Mouse (Mus musculus) CD4-positive, CD25-positive, alpha-beta regulatory T cell (primary cell): Measurements from ENCODE around the gene Rgs4. TPM values are rescaled to one million over a fixed set of nuclear protein-coding genes. Genes with fewer than 3 reads are reported as not detected.

Experiments
- polyA plus RNA-seq: library from polyadenylated mRNA; unstranded; fragments of 100-300 nt; shearing (Covaris generic); gene quantifications from one replicate; pipeline ENCODE4 v1.2.1, GENCODE M21; 2017

The Rgs4 gene
- polyA plus RNA-seq, result not detected

DNA sequence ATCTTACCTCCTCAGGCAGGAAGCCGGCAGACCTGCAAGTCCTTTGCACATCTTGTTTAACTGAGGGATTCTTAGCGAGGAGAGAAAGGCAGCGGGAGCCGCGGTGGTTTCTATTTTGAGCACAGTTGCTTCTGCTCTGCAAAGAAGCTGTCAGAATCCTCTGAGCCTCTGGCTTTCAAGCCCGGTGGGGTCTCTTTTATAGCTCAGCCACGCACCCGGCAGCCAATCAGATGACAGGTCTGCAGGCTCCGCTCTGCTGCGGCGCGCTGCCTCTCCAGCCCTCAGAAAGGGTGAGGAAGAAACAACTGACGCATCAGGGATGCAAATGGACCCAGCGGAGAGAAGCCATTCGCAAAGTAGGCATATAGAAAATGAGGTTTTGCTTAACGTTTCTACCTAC is at the start of gene Rgs4:
Gene Rgs4, minus strand, starts transcription at position 170 of the 400 bp plus-strand sequence.

Other genes with a start within 250 kb of the Rgs4 start
- 2.6 TPM for gene Nuf2, start 216.2 kb downstream of the Rgs4 start, polyA plus RNA-seq
- gene Rgs5, start 92.1 kb downstream of the Rgs4 start, polyA plus RNA-seq, result 0.13 TPM
- not detected for gene Ccdc190, start 181.0 kb upstream of the Rgs4 start, polyA plus RNA-seq
- 6.5 TPM for gene Hsd17b7, start 221.6 kb upstream of the Rgs4 start, polyA plus RNA-seq